Comparison of ENCODE assay signal across 7 mouse cellular contexts in genomic region chr7:99062263-99062662, GRCm38 (mm10).
DNase-seq lines count a peak whose midpoint lies in the region; ATAC-seq and TF ChIP-seq lines count a peak whose summit lies in the region.
"Not testable (repeated sequence)": the region's sequence is repeated elsewhere in the genome, so short reads cannot be mapped to it uniquely, and the experiment has no call there.

No protein-coding gene starts in this region.

- H3K4me2 ChIP-seq in embryonic facial prominence, embryonic 13.5 days; kidney, embryonic 16.5 days (replicated peaks; ENCODE audit: low read depth, low read length); liver, embryonic 14.5 days (ENCODE audit: low read depth); midbrain, embryonic 14.5 days (ENCODE audit: low read length); neural tube, embryonic 15.5 days: not testable (repeated sequence)

- not testable (repeated sequence) for H3K9me3 ChIP-seq in embryonic facial prominence, embryonic 13.5 days; heart, embryonic 10.5 days; kidney, embryonic 16.5 days (ENCODE audit: low read length); liver, embryonic 14.5 days (ENCODE audit: control insufficient read depth, low read length); midbrain, embryonic 14.5 days (ENCODE audit: control insufficient read depth, low read length); neural tube, embryonic 15.5 days (replicated peaks)

- not testable (repeated sequence) for H3K27ac ChIP-seq in embryonic facial prominence, embryonic 13.5 days; kidney, embryonic 16.5 days (ENCODE audit: low read length); liver, embryonic 14.5 days; midbrain, embryonic 14.5 days (replicated peaks; ENCODE audit: low read depth, low read length); neural tube, embryonic 15.5 days (replicated peaks)
- peak overlapping the region; percentile 69; the same call in 1 of the 2 replicates for H3K27ac ChIP-seq in heart, embryonic 10.5 days

- not testable (repeated sequence) for H3K4me3 ChIP-seq in embryonic facial prominence, embryonic 13.5 days; heart, embryonic 10.5 days; kidney, embryonic 16.5 days (ENCODE audit: low read length); liver, embryonic 14.5 days (ENCODE audit: insufficient read depth in 1 of 2, low read depth in 2 of 2, low read length in 2 of 2); midbrain, embryonic 14.5 days (replicated peaks; ENCODE audit: low read depth, low read length); neural tube, embryonic 15.5 days (replicated peaks)

- 81% methylated on average over 3 of the region's 3 CpGs for WGBS in embryonic facial prominence, embryonic 13.5 days
- WGBS in heart, embryonic 10.5 days = 81% methylated on average over 3 of the region's 3 CpGs
- WGBS in kidney, embryonic 16.5 days = 66% methylated on average over 3 of the region's 3 CpGs
- WGBS in liver, embryonic 14.5 days (ENCODE audit: insufficient replicate concordance) = 70% methylated on average over 3 of the region's 3 CpGs
- 87% methylated on average over 3 of the region's 3 CpGs for WGBS in midbrain, embryonic 14.5 days
- WGBS in neural tube, embryonic 15.5 days = 83% methylated on average over 3 of the region's 3 CpGs

- ATAC-seq in embryonic facial prominence, embryonic 13.5 days (ENCODE audit: insufficient number of reproducible peaks, insufficient read depth, low FRiP score, low TSS enrichment, low read depth) = 0 out of 2 replicates have a peak, but pooled peaks have one; percentile 37
- ATAC-seq in kidney, embryonic 16.5 days (ENCODE audit: low FRiP score, low TSS enrichment) = peak; percentile 55; the same call in 1 of the 2 replicates
- ATAC-seq in liver, embryonic 14.5 days (ENCODE audit: insufficient read depth); midbrain, embryonic 14.5 days (ENCODE audit: low FRiP score, low TSS enrichment): not testable (repeated sequence)
- ATAC-seq in neural tube, embryonic 15.5 days (ENCODE audit: low FRiP score) = peak; percentile 41

- H3K36me3 ChIP-seq in embryonic facial prominence, embryonic 13.5 days; heart, embryonic 10.5 days; kidney, embryonic 16.5 days (ENCODE audit: insufficient read depth, low read length); liver, embryonic 14.5 days (replicated peaks; ENCODE audit: control insufficient read depth, insufficient read depth, low read depth); midbrain, embryonic 14.5 days (ENCODE audit: control insufficient read depth, insufficient read depth, low read length); neural tube, embryonic 15.5 days: not testable (repeated sequence)

- H3K4me1 ChIP-seq in embryonic facial prominence, embryonic 13.5 days = peaks cover 28% of the 10 kb centered on the region
- peaks cover 29% of the 10 kb centered on the region for H3K4me1 ChIP-seq in heart, embryonic 10.5 days
- H3K4me1 ChIP-seq in kidney, embryonic 16.5 days (ENCODE audit: insufficient read depth, low read length) = peaks cover 18% of the 10 kb centered on the region
- not testable (repeated sequence) for H3K4me1 ChIP-seq in liver, embryonic 14.5 days (replicated peaks; ENCODE audit: control insufficient read depth in 2 of 2, insufficient read depth in 2 of 2, low read length in 1 of 2); midbrain, embryonic 14.5 days (ENCODE audit: control insufficient read depth, insufficient read depth, low read length)
- H3K4me1 ChIP-seq in neural tube, embryonic 15.5 days = peaks cover 12% of the 10 kb centered on the region

- not testable (repeated sequence) for H3K27me3 ChIP-seq in embryonic facial prominence, embryonic 13.5 days; heart, embryonic 10.5 days (ENCODE audit: insufficient read depth, poor library complexity, severe bottlenecking); kidney, embryonic 16.5 days (ENCODE audit: insufficient read depth, low read length); liver, embryonic 14.5 days (ENCODE audit: control insufficient read depth, insufficient read depth, low read length); midbrain, embryonic 14.5 days (ENCODE audit: control insufficient read depth, insufficient read depth, low read length); neural tube, embryonic 15.5 days (replicated peaks)

- 0 out of 2 replicates have a peak, but pooled peaks have one; percentile 21 for TF ChIP-seq CTCF in liver, embryonic 14.5 days (IDR thresholded peaks at IDR 0.05; ENCODE audit: low read depth)

- TF ChIP-seq EP300 in liver, embryonic 14.5 days (IDR thresholded peaks at IDR 0.05; ENCODE audit: low read depth) = not testable (repeated sequence)

- H3K9ac ChIP-seq in embryonic facial prominence, embryonic 13.5 days; kidney, embryonic 16.5 days (replicated peaks; ENCODE audit: low read length); liver, embryonic 14.5 days (replicated peaks); midbrain, embryonic 14.5 days (replicated peaks; ENCODE audit: low read length); neural tube, embryonic 15.5 days (replicated peaks): not testable (repeated sequence)

- peak; percentile 38 for DNase-seq in NIH3T3 (ENCODE audit: low read depth)
- DNase-seq in heart, embryonic 10.5 days (ENCODE audit: low spot score); liver, embryonic 14.5 days (ENCODE audit: low read depth in 3 of 3, low spot score in 3 of 3): not testable (repeated sequence)
- DNase-seq in midbrain, embryonic 14.5 days = peak; percentile 61
